Mouse (Mus musculus) embryonic facial prominence, embryonic 15.5 days (tissue): Measurements from ENCODE around the gene Aspdh. TPM values are rescaled to one million over a fixed set of nuclear protein-coding genes. Genes with fewer than 3 reads are reported as not detected.

Experiments used
- ATAC-seq: fragments of 200-750 bp; cut with Nextera tagmentation; 2 replicates; pipeline ENCODE4 v1.8.0; 2017; ENCODE audit warnings: low read depth, moderate TSS enrichment; ENCODE audit not compliant: insufficient number of reproducible peaks, low FRiP score, low TSS enrichment
- H3K27ac ChIP-seq: fragments of 300-500 bp; sonication (generic); replicated peaks from 2 replicates; pipeline ENCODE4 v1.5.1; 2015; ENCODE audit warnings: mild to moderate bottlenecking, inconsistent platforms
- H3K27me3 ChIP-seq: fragments of 300-500 bp; sonication (generic); 2 replicates; pipeline ENCODE4 v1.6.1; 2015; ENCODE audit warnings: inconsistent platforms
- H3K36me3 ChIP-seq: fragments of 300-500 bp; sonication (generic); 2 replicates; pipeline ENCODE4 v1.6.1; 2015; ENCODE audit warnings: mild to moderate bottlenecking, inconsistent platforms
- H3K4me1 ChIP-seq: fragments of 300-500 bp; sonication (generic); 2 replicates; pipeline ENCODE4 v1.6.1; 2015; ENCODE audit warnings: inconsistent platforms
- H3K4me2 ChIP-seq: fragments of 300-500 bp; sonication (generic); replicated peaks from 2 replicates; pipeline ENCODE4 v1.6.1; 2015; ENCODE audit warnings: mild to moderate bottlenecking, inconsistent platforms
- H3K4me3 ChIP-seq: fragments of 300-500 bp; sonication (generic); replicated peaks from 2 replicates; pipeline ENCODE4 v1.5.1; 2015; ENCODE audit warnings: mild to moderate bottlenecking, inconsistent platforms
- H3K9ac ChIP-seq: fragments of 300-500 bp; sonication (generic); 2 replicates; pipeline ENCODE4 v1.6.1; 2015; ENCODE audit warnings: inconsistent platforms
- H3K9me3 ChIP-seq: fragments of 300-500 bp; sonication (generic); replicated peaks from 2 replicates; pipeline ENCODE4 v1.6.1; 2016; ENCODE audit warnings: inconsistent platforms
- WGBS: fragments of 180-500 bp; shearing (Covaris S2); methylation state at CpG from one replicate; pipeline ENCODE4 v1.1.7; 2015; 5-methylcytosine and 5-hydroxymethylcytosine counted together
- polyA plus RNA-seq: library from polyadenylated mRNA; unstranded; fragments of >200 nt; fragmentation: Nextera tagmentation; extraction: Ambion mirVana; gene quantifications from 2 replicates; pipeline ENCODE4 v1.2.1, GENCODE M21; 2015

The Aspdh gene
- polyA plus RNA-seq, 1 experiment from 2014 or later = 0.20 TPM

GRCm38 (mm10) chr7:44453256-44453655 lies 11.9 kb upstream of the Aspdh start:
- H3K4me2 ChIP-seq = no peak overlapping the region
- H3K36me3 ChIP-seq = no peaks in the 10 kb centered on the region; the same call in 1 of the 2 replicates
- no peak for ATAC-seq
- H3K4me3 ChIP-seq = no peak overlapping the region
- 10% methylated on average over 3 of the region's 3 CpGs for WGBS
- no peaks in the 10 kb centered on the region for H3K9me3 ChIP-seq
- H3K27me3 ChIP-seq = no peaks in the 10 kb centered on the region
- no peak overlapping the region for H3K9ac ChIP-seq
- no peak overlapping the region for H3K27ac ChIP-seq
- H3K4me1 ChIP-seq = no peaks in the 10 kb centered on the region

GRCm38 (mm10) chr7:44456302-44456701 lies 8.9 kb upstream of the Aspdh start:
- whole genome bisulfite sequencing = 88% methylated on average over 1 of the region's 1 CpGs
- Histone ChIP-seq H3K4me2 (no peak overlapping the region), H3K9ac (no peak overlapping the region), H3K9me3 (no peaks in the 10 kb centered on the region), H3K27me3 (peaks cover 21% of the 10 kb centered on the region), H3K4me3 (no peak overlapping the region), H3K36me3 (no peaks in the 10 kb centered on the region; the same call in 1 of the 2 replicates), H3K27ac (no peak overlapping the region), H3K4me1 (no peaks in the 10 kb centered on the region)
- ATAC-seq = no peak

- Histone ChIP-seq H3K36me3 (no peaks in the 10 kb centered on the region; the same call in 1 of the 2 replicates), H3K4me2 (no peak overlapping the region), H3K9ac (no peak overlapping the region), H3K4me3 (no peak overlapping the region), H3K27ac (no peak overlapping the region), H3K27me3 (peaks cover 54% of the 10 kb centered on the region), H3K9me3 (no peaks in the 10 kb centered on the region), H3K4me1 (peaks cover 7% of the 10 kb centered on the region; the same call in 1 of the 2 replicates)
- 66% methylated on average over 6 of the region's 6 CpGs for WGBS
- no peak for ATAC-seq
These were observed 5.1 kb upstream of the Aspdh start for GRCm38 (mm10) chr7:44460067-44460466.

GRCm38 (mm10) chr7:44460767-44461502 lies 4.3 kb upstream of the Aspdh start:
- no peak overlapping the region for H3K4me2 ChIP-seq
- H3K27me3 ChIP-seq = peaks cover 54% of the 10 kb centered on the region
- H3K4me1 ChIP-seq = peaks cover 7% of the 10 kb centered on the region; the same call in 1 of the 2 replicates
- no peak overlapping the region for H3K4me3 ChIP-seq
- 77% methylated on average over 31 of the region's 31 CpGs for WGBS
- H3K36me3 ChIP-seq = no peaks in the 10 kb centered on the region; the same call in 1 of the 2 replicates
- no peak overlapping the region for H3K9ac ChIP-seq
- no peak overlapping the region for H3K27ac ChIP-seq
- ATAC-seq = no peak
- no peaks in the 10 kb centered on the region for H3K9me3 ChIP-seq

GRCm38 (mm10) chr7:44461503-44462217 lies 3.5 kb upstream of the Aspdh start:
- ATAC-seq = no peak
- WGBS = 64% methylated on average over 57 of the region's 57 CpGs
- peak overlapping the region; percentile 25; the same call in 1 of the 2 replicates for H3K4me3 ChIP-seq
- H3K4me1 ChIP-seq = peaks cover 7% of the 10 kb centered on the region; the same call in 1 of the 2 replicates
- no peak overlapping the region for H3K27ac ChIP-seq
- H3K9me3 ChIP-seq = no peaks in the 10 kb centered on the region
- H3K4me2 ChIP-seq = no peak overlapping the region
- H3K27me3 ChIP-seq = peaks cover 54% of the 10 kb centered on the region
- H3K9ac ChIP-seq = no peak overlapping the region
- H3K36me3 ChIP-seq = no peaks in the 10 kb centered on the region; the same call in 1 of the 2 replicates

- no peak for ATAC-seq
- Histone ChIP-seq H3K9ac (no peak overlapping the region), H3K27ac (no peak overlapping the region), H3K4me3 (peak overlapping the region; percentile 25), H3K27me3 (peaks cover 54% of the 10 kb centered on the region), H3K36me3 (no peaks in the 10 kb centered on the region; the same call in 1 of the 2 replicates), H3K4me2 (peak overlapping the region; percentile 45), H3K9me3 (no peaks in the 10 kb centered on the region), H3K4me1 (peaks cover 13% of the 10 kb centered on the region; the same call in 1 of the 2 replicates)
- 21% methylated on average over 77 of the region's 77 CpGs for WGBS
These were observed 2.8 kb upstream of the Aspdh start for GRCm38 (mm10) chr7:44462218-44463055.

GRCm38 (mm10) chr7:44463056-44463425 lies 2.1 kb upstream of the Aspdh start:
- no peaks in the 10 kb centered on the region; the same call in 1 of the 2 replicates for H3K36me3 ChIP-seq
- no peak overlapping the region for H3K9ac ChIP-seq
- no peak overlapping the region for H3K27ac ChIP-seq
- peaks cover 14% of the 10 kb centered on the region; the same call in 1 of the 2 replicates for H3K4me1 ChIP-seq
- H3K4me2 ChIP-seq = peak overlapping the region; percentile 45
- H3K27me3 ChIP-seq = peaks cover 54% of the 10 kb centered on the region
- no peak for ATAC-seq
- WGBS = 28% methylated on average over 8 of the region's 8 CpGs
- H3K9me3 ChIP-seq = no peaks in the 10 kb centered on the region
- no peak overlapping the region for H3K4me3 ChIP-seq

GRCm38 (mm10) chr7:44463556-44464225 lies 1.5 kb upstream of the Aspdh start:
- no peak for ATAC-seq
- H3K36me3 ChIP-seq = no peaks in the 10 kb centered on the region; the same call in 1 of the 2 replicates
- no peak overlapping the region for H3K27ac ChIP-seq
- no peak overlapping the region for H3K4me2 ChIP-seq
- H3K4me1 ChIP-seq = peaks cover 18% of the 10 kb centered on the region
- H3K9me3 ChIP-seq = no peaks in the 10 kb centered on the region
- no peak overlapping the region for H3K9ac ChIP-seq
- H3K4me3 ChIP-seq = no peak overlapping the region
- peaks cover 54% of the 10 kb centered on the region for H3K27me3 ChIP-seq
- 85% methylated on average over 10 of the region's 10 CpGs for WGBS

- no peak for ATAC-seq
- Histone ChIP-seq H3K27ac (no peak overlapping the region), H3K9me3 (no peaks in the 10 kb centered on the region), H3K4me2 (no peak overlapping the region), H3K4me1 (peaks cover 25% of the 10 kb centered on the region), H3K9ac (no peak overlapping the region), H3K36me3 (peaks cover 1% of the 10 kb centered on the region), H3K4me3 (no peak overlapping the region), H3K27me3 (peaks cover 51% of the 10 kb centered on the region)
- 26% methylated on average over 4 of the region's 4 CpGs for WGBS
These were observed 680 bp upstream of the Aspdh start for GRCm38 (mm10) chr7:44464511-44464910.

GRCm38 (mm10) chr7:44466006-44466887 lies 1.1 kb downstream of the Aspdh start:
- no peak overlapping the region for H3K27ac ChIP-seq
- peaks cover 4% of the 10 kb centered on the region for H3K36me3 ChIP-seq
- WGBS = 71% methylated on average over 10 of the region's 10 CpGs
- H3K4me2 ChIP-seq = no peak overlapping the region
- no peak overlapping the region for H3K4me3 ChIP-seq
- peaks cover 25% of the 10 kb centered on the region for H3K4me1 ChIP-seq
- no peaks in the 10 kb centered on the region for H3K9me3 ChIP-seq
- H3K27me3 ChIP-seq = peaks cover 34% of the 10 kb centered on the region
- H3K9ac ChIP-seq = no peak overlapping the region
- ATAC-seq = no peak
